In genomic region chr5:138934540-138934939, GRCm38 (mm10) we compare ENCODE assay signal across 10 mouse cellular contexts.
DNase-seq lines count a peak whose midpoint lies in the region; ATAC-seq lines count a peak whose summit lies in the region.
"Had no signal": no experiment of that assay in that cellular context is flagged by ENCODE, and none has a peak within 500 bp of the region (broad histone marks: within the 10 kb centered on the region; RNA-seq: fewer than 3 reads in every experiment).

No protein-coding gene starts in this region.

- 0 out of 2 replicates have a peak, but pooled peaks have one; percentile 29 for ATAC-seq in lung, embryonic 15.5 days (ENCODE audit: borderline replicate concordance, extremely low read depth, low FRiP score, low TSS enrichment)
- peak; percentile 85 for ATAC-seq in kidney, embryonic 15.5 days (replicated peaks; ENCODE audit: low FRiP score)

- no peak overlapping the region for H3K9ac ChIP-seq in lung, embryonic 15.5 days
- no peak overlapping the region for H3K9ac ChIP-seq in kidney, embryonic 15.5 days

- DNase-seq in lung, adult 18-20 months = no peak
- DNase-seq in embryonic facial prominence, embryonic 10.5 days (ENCODE audit: low spot score) = peak; percentile 36
- peak; percentile 56 for DNase-seq in skeletal muscle tissue, adult 2 months (ENCODE audit: low read depth, low spot score)
- no peak for DNase-seq in frontal cortex, postnatal 36 days (ENCODE audit: low spot score in 2 of 2)
- DNase-seq in layer of hippocampus, postnatal 10 days (ENCODE audit: low spot score in 2 of 2) = no peak
- DNase-seq in layer of hippocampus, adult 18-20 months (ENCODE audit: low spot score in 2 of 2) = no peak
- DNase-seq: layer of hippocampus, adult 9-11 months; thymus, postnatal 36 days had no signal

- no peaks in the 10 kb centered on the region for H3K36me3 ChIP-seq in lung, embryonic 15.5 days
- H3K36me3 ChIP-seq in embryonic facial prominence, embryonic 10.5 days (replicated peaks) = no peaks in the 10 kb centered on the region
- no peaks in the 10 kb centered on the region for H3K36me3 ChIP-seq in kidney, embryonic 15.5 days

- H3K27ac ChIP-seq in lung, embryonic 15.5 days = no peak overlapping the region
- peak overlapping the region; percentile 52 for H3K27ac ChIP-seq in embryonic facial prominence, embryonic 10.5 days (replicated peaks)
- no peak overlapping the region for H3K27ac ChIP-seq in kidney, embryonic 15.5 days

- no peak overlapping the region for H3K4me2 ChIP-seq in lung, embryonic 15.5 days
- no peak overlapping the region for H3K4me2 ChIP-seq in kidney, embryonic 15.5 days

- 11% methylated on average over 6 of the region's 6 CpGs for WGBS in lung, embryonic 15.5 days
- WGBS in embryonic facial prominence, embryonic 10.5 days = 44% methylated on average over 6 of the region's 6 CpGs
- 6% methylated on average over 6 of the region's 6 CpGs for WGBS in kidney, embryonic 15.5 days

- no peaks in the 10 kb centered on the region for H3K9me3 ChIP-seq in lung, embryonic 15.5 days
- no peaks in the 10 kb centered on the region for H3K9me3 ChIP-seq in embryonic facial prominence, embryonic 10.5 days
- H3K9me3 ChIP-seq in kidney, embryonic 15.5 days (replicated peaks) = no peaks in the 10 kb centered on the region

- peaks cover 10% of the 10 kb centered on the region; the same call in 1 of the 2 replicates for H3K27me3 ChIP-seq in lung, embryonic 15.5 days
- peaks cover 48% of the 10 kb centered on the region for H3K27me3 ChIP-seq in embryonic facial prominence, embryonic 10.5 days (replicated peaks; ENCODE audit: low read depth, poor library complexity, severe bottlenecking)
- H3K27me3 ChIP-seq in kidney, embryonic 15.5 days = 0 out of 2 replicates have a peak, but pooled peaks cover 3% of the 10 kb centered on the region

- peaks cover 32% of the 10 kb centered on the region for H3K4me1 ChIP-seq in lung, embryonic 15.5 days
- peaks cover 53% of the 10 kb centered on the region for H3K4me1 ChIP-seq in embryonic facial prominence, embryonic 10.5 days
- H3K4me1 ChIP-seq in kidney, embryonic 15.5 days = peaks cover 46% of the 10 kb centered on the region

- H3K4me3 ChIP-seq in lung, embryonic 15.5 days = no peak overlapping the region
- H3K4me3 ChIP-seq in embryonic facial prominence, embryonic 10.5 days = no peak overlapping the region
- H3K4me3 ChIP-seq in kidney, embryonic 15.5 days (replicated peaks) = no peak overlapping the region

Comparison
In these comparisons a context has a peak if more than half of its experiments do, and no peak if none do; other contexts are left out.
1. DNase-seq: peak in embryonic facial prominence, embryonic 10.5 days (single experiment) and skeletal muscle tissue, adult 2 months (single experiment); none in lung, adult 18-20 months (0 of 2), frontal cortex, postnatal 36 days (0 of 2), layer of hippocampus, postnatal 10 days (0 of 2) and layer of hippocampus, adult 18-20 months (0 of 2).